Mouse (Mus musculus) heart, embryonic 16.5 days (tissue): ENCODE data around the gene Ktn1. TPM values are rescaled to one million over a fixed set of nuclear protein-coding genes. Genes with fewer than 3 reads are reported as not detected.

ENCODE experiments used
- ATAC-seq: fragments of 200-750 bp; cut with Nextera tagmentation; replicated peaks from 2 replicates; pipeline ENCODE4 v1.8.0; 2017; ENCODE audit warnings: moderate number of reproducible peaks; ENCODE audit not compliant: insufficient read depth, low FRiP score; ENCODE audit errors: extremely low read depth
- H3K27ac ChIP-seq: fragments of 300-500 bp; sonication (generic); 2 replicates; pipeline ENCODE4 v1.5.1; 2014; ENCODE audit warnings: mild to moderate bottlenecking, low read length, control low read depth, moderate library complexity
- H3K27me3 ChIP-seq: fragments of 300-500 bp; sonication (generic); 2 replicates; pipeline ENCODE4 v1.6.1; 2014; ENCODE audit warnings: low read length, mixed read lengths; ENCODE audit not compliant: control insufficient read depth, insufficient read depth
- H3K36me3 ChIP-seq: fragments of 300-500 bp; sonication (generic); 2 replicates; pipeline ENCODE4 v1.6.1; 2014; ENCODE audit not compliant: control insufficient read depth, insufficient read depth
- H3K4me1 ChIP-seq: fragments of 300-500 bp; sonication (generic); 2 replicates; pipeline ENCODE4 v1.6.1; 2014; ENCODE audit warnings: low read length, mixed read lengths; ENCODE audit not compliant: control insufficient read depth, insufficient read depth
- H3K4me2 ChIP-seq: fragments of 300-500 bp; sonication (generic); 2 replicates; pipeline ENCODE4 v1.6.1; 2014; ENCODE audit warnings: low read depth, mild to moderate bottlenecking, control low read depth, low read length
- H3K4me3 ChIP-seq: fragments of 300-500 bp; sonication (generic); 2 replicates; pipeline ENCODE4 v1.5.1; 2014; ENCODE audit warnings: mild to moderate bottlenecking, control low read depth, low read length
- H3K9ac ChIP-seq: fragments of 300-500 bp; sonication (generic); 2 replicates; pipeline ENCODE4 v1.6.1; 2014; ENCODE audit warnings: low read length, control low read depth
- H3K9me3 ChIP-seq: fragments of 300-500 bp; sonication (generic); replicated peaks from 2 replicates; pipeline ENCODE4 v1.6.1; 2016; ENCODE audit warnings: low read length; ENCODE audit not compliant: control insufficient read depth
- WGBS: fragments of 180-500 bp; shearing (Covaris S2); extraction: QIAGEN DNeasy Blood & Tissue Kit; methylation state at CpG from one replicate; pipeline ENCODE4 v1.1.7; 2014; 5-methylcytosine and 5-hydroxymethylcytosine counted together
- polyA plus RNA-seq: library from polyadenylated mRNA; unstranded; fragments of >200 nt; fragmentation: Nextera tagmentation; extraction: Ambion mirVana; gene quantifications from 2 replicates; pipeline ENCODE4 v1.2.1, GENCODE M21; 2015

The Ktn1 gene
- polyA plus RNA-seq, 1 experiment from 2014 or later = 66.6 TPM

DNA sequence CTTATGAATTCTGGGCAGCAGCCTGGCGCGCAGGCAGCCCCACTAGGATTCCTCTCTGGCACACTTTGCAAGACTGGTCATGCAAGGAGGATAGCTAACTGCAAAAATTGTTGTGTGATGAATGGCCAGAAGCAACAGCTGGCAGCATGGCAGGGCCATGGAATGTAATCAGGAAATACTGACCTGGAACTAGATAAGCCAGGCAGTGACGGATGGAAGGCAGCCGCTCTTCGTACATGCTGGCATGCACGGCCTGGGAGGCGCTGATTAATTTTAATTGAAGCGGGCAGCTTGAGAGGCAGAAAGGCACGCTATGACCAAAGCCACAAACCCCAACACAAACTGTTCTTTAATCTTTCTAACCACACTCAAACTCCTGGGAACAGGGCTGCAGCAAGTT is 13.8 kb upstream of the Ktn1 start:
- WGBS = 8% methylated on average over 9 of the region's 9 CpGs
- H3K9ac ChIP-seq = peak overlapping the region; percentile 59
- no peaks in the 10 kb centered on the region for H3K27me3 ChIP-seq
- H3K27ac ChIP-seq = peak overlapping the region; percentile 91
- H3K9me3 ChIP-seq = no peaks in the 10 kb centered on the region
- ATAC-seq = peak; percentile 83
- peak overlapping the region; percentile 44 for H3K4me2 ChIP-seq
- no peaks in the 10 kb centered on the region for H3K36me3 ChIP-seq
- H3K4me3 ChIP-seq = no peak overlapping the region
- H3K4me1 ChIP-seq = peaks cover 35% of the 10 kb centered on the region

DNA sequence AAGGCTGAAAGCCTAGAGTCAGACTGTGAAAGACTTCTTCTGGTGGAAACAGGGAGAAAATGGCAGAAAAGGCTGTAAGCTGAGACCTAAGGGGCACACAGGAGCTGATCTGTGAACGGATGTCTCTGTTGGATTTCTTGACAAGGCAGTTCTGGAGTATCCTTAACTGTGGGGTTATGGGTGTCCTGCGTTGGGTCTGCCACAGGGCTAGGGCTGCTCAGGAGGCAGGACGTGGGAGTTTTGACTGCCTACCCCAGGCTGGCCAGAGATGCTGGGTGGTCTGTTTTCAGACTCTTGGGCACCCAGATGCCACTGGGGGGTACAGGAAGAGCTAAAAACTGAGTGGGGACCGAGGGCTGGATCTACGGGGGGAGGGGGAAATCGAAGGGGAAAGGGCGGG is 13.4 kb upstream of the Ktn1 start:
- 47% methylated on average over 7 of the region's 7 CpGs for WGBS
- Histone ChIP-seq H3K4me1 (peaks cover 35% of the 10 kb centered on the region), H3K9ac (peak overlapping the region; percentile 59), H3K27me3 (no peaks in the 10 kb centered on the region), H3K4me2 (peak overlapping the region; percentile 44), H3K27ac (peak overlapping the region; percentile 91), H3K9me3 (no peaks in the 10 kb centered on the region), H3K4me3 (no peak overlapping the region), H3K36me3 (no peaks in the 10 kb centered on the region)
- ATAC-seq = 0 out of 2 replicates have a peak, but pooled peaks have one; percentile 37

DNA sequence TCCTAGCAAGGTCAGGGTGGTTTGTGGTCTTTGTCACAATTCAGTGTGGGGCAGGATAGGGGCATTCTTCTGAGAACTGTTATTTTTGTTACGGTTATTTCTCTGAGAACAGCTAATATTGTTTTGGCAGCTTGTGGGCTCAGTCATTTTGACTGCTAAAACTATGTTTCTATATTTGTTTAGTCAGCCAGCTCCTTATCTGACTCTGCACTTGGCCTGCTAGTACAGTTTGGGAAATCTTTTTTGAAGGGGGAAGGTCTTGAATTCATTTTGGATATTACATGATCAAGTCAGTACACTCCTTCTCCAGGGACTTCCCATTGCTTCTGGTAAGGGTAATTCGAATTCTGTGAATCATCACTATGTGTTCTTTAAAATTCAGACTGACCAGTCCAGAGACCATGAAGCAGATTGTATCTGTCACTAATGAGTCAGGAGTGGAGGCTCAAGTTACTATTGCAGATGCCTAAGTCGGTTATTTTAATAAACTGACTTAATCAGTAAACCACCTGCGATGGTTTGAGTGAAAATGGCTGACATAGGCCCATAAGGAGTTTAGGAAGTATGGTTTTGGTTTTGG is 9.8 kb upstream of the Ktn1 start:
- H3K27ac ChIP-seq = peak overlapping the region; percentile 31; the same call in 1 of the 2 replicates
- ATAC-seq = no peak
- no peaks in the 10 kb centered on the region for H3K36me3 ChIP-seq
- H3K4me1 ChIP-seq = peaks cover 28% of the 10 kb centered on the region
- 51% methylated on average over 4 of the region's 4 CpGs for WGBS
- no peak overlapping the region for H3K4me2 ChIP-seq
- H3K27me3 ChIP-seq = no peaks in the 10 kb centered on the region
- no peak overlapping the region for H3K9ac ChIP-seq
- no peak overlapping the region for H3K4me3 ChIP-seq
- H3K9me3 ChIP-seq = no peaks in the 10 kb centered on the region

DNA sequence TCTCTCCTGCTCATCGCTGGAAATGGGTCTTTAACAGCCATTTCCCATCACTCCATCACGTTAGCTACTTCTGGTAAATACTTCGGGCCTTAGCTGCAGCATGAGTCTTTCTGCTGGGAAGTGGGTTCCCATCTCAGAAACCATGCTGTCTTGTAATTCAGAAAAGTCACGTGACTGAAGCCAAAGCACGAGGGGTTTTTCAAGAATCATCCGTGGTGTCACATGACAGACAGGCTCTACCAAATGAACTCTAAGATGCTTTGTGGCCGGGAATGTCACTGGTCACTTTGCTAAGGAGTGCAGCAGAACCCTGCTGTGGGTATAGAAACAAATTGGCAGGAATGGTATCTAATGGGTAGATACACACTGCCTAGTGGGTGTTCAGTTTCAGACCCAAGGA is 2.6 kb upstream of the Ktn1 start:
- no peak overlapping the region for H3K27ac ChIP-seq
- H3K9ac ChIP-seq = no peak overlapping the region
- H3K27me3 ChIP-seq = no peaks in the 10 kb centered on the region
- no peak for ATAC-seq
- H3K4me2 ChIP-seq = no peak overlapping the region
- H3K36me3 ChIP-seq = no peaks in the 10 kb centered on the region
- 64% methylated on average over 7 of the region's 7 CpGs for WGBS
- no peak overlapping the region for H3K4me3 ChIP-seq
- H3K4me1 ChIP-seq = peaks cover 16% of the 10 kb centered on the region
- no peaks in the 10 kb centered on the region for H3K9me3 ChIP-seq

DNA sequence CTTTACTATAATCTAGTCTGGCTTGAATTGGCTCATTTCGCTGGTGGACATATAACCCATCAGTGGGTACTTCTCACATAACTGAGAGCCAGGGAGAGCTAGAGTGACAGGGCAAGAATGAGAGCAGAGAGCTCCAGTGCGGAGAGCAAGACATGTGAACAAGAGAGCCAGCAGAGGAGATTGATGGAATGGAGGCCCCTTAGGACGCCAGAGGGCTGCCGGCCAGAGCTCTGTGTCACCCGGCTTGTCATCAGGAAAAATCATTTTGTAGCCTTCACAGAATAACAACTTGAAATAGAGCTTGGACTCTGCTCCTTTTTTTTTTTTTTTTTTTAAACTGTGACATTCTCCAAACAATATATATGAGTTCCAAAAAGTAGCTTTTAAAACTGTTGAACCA is 2.0 kb upstream of the Ktn1 start:
- no peak for ATAC-seq
- Histone ChIP-seq H3K27ac (no peak overlapping the region), H3K27me3 (no peaks in the 10 kb centered on the region), H3K4me1 (peaks cover 22% of the 10 kb centered on the region), H3K4me2 (no peak overlapping the region), H3K9ac (no peak overlapping the region), H3K9me3 (no peaks in the 10 kb centered on the region), H3K36me3 (no peaks in the 10 kb centered on the region), H3K4me3 (no peak overlapping the region)
- 37% methylated on average over 5 of the region's 5 CpGs for WGBS

DNA sequence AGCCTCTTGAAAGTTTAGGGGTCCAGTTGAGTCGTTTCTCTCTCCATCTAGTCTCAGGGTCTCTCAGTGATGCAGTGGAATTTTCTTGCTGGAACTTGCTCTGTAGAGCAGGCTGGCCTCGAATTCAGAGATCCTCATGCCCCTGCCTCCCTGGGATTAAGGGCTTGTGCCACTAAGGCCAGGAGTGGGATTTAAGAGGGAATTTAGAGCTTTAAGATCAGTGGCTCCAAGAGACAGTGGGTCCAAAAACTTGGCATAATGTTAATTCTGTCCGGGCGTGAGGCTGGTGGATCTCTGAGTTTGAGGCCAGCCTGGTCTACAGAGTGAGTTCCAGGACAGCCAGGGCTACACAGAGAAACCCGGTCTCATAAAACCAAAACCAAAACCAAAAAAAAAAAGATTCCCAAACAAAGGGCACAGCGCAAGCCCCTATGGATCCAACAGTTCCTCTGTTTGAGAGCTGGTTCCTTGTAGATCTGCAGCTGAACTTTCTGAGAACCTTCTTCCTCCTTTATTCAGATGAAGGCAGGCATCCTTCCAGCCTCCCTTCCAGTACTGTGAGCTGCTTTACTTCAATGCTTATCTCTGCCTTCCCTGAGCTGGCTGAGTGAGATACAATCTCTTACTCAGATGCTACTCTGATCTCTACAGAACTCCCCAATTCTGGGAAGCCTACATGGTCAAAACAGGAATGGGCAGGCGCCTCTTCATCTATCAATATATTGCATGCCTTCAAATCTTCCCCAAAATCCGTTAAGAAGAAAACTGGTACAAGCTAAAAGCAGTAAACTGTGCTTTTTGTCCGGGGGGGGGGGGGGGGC is 1.3 kb upstream of the Ktn1 start:
- ATAC-seq = no peak
- H3K27ac ChIP-seq = no peak overlapping the region
- H3K27me3 ChIP-seq = no peaks in the 10 kb centered on the region
- WGBS = 69% methylated on average over 9 of the region's 9 CpGs
- H3K4me1 ChIP-seq = peaks cover 28% of the 10 kb centered on the region
- H3K4me3 ChIP-seq = no peak overlapping the region
- no peak overlapping the region for H3K9ac ChIP-seq
- H3K36me3 ChIP-seq = no peaks in the 10 kb centered on the region
- H3K9me3 ChIP-seq = no peaks in the 10 kb centered on the region
- no peak overlapping the region for H3K4me2 ChIP-seq

DNA sequence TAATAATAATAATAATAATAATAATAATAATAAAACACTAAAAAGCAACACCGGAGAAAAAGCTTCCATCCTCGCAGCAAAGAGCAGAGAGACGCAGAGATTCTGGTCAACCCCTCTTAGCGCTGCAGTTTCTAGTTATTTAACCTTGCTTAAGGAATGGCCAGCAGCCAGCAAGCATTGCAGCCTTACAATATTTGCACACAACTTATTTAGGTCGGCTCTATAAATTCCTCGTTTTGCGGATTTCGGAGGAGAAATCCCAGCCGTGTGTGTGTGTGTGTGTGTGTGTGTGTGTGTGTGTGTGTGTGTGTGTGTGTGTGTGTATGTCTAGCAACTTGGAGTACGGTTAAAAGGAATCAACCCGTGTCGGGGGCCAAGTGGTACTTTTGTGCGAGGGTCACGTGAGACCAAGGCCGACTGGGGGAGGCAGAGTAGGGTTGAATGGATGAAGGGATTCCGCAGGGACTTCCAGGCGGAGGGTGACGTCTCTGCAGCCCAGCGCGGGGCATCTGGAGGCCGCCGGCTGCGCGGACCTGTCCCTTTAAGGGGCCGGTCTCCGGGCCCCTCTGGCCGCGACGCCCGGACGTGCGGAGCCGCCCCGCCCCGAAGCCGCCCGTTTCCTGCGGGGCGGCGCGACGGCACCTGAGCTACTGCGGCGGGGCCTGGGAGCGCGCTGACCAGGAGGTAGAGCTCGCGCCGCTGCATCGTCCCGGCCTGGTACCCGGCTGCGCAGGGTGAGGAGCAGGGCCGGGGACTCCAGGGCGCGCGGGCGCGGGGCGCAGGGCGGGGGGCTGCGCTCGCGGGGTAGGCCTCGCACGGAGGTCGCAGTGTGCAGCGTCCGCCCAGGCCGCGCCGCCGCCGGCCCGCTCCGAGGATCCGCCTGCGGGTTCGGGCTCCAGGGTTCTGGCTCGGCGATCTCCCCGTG is 720 bp downstream of the Ktn1 start:
- under 1% methylated on average over 81 of the region's 82 CpGs for WGBS
- no peaks in the 10 kb centered on the region for H3K36me3 ChIP-seq
- H3K4me1 ChIP-seq = peaks cover 28% of the 10 kb centered on the region
- peak overlapping the region; percentile 98 for H3K4me3 ChIP-seq
- peak overlapping the region; percentile 72 for H3K4me2 ChIP-seq
- peak overlapping the region; percentile 99 for H3K9ac ChIP-seq
- ATAC-seq = peak; percentile 93
- no peaks in the 10 kb centered on the region for H3K9me3 ChIP-seq
- no peaks in the 10 kb centered on the region for H3K27me3 ChIP-seq
- peak overlapping the region; percentile 98 for H3K27ac ChIP-seq

DNA sequence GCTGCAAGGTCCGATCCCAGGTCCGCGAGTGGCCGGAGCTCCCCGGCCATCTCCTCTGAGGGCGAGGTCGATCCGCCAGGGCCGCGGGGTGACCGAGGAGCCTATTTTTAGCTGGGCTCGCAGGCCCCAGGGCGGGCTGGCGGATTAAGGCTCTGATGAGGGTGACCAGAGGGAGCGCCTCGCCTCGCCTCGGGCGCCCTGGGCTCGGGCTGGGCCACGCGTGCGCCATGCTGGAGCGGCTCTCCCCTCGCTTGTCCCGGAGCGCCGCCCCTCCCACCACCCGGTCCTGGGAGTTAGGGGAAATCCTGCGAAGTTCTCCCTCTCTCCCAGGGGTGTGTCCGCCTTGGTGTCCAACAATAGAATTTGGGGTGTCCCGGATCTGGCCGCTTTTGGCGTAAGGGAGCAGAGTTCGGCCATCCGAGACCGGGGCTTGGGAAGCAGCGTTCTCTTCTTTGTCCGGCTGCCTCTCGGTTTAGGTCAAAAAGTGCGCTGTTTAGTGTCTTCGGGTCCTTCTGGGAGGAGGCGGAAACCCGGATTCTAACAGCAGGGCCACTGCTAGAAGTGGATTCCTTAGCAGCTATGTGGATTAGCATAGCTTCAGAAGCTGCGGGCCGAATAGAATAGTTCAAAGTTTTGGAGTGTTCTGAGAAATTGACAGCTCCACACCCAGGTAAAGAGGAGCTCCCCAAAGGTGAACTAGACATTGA is 1.5 kb downstream of the Ktn1 start:
- Histone ChIP-seq H3K27me3 (no peaks in the 10 kb centered on the region), H3K36me3 (no peaks in the 10 kb centered on the region), H3K4me3 (peak overlapping the region; percentile 98), H3K4me2 (peak overlapping the region; percentile 72), H3K9me3 (no peaks in the 10 kb centered on the region), H3K4me1 (peaks cover 28% of the 10 kb centered on the region), H3K27ac (peak overlapping the region; percentile 98), H3K9ac (peak overlapping the region; percentile 99)
- ATAC-seq = peak; percentile 83
- WGBS = under 1% methylated on average over 46 of the region's 46 CpGs
